Mouse (Mus musculus) liver, embryonic 14.5 days (tissue): ENCODE results near the gene Abca3.

Source experiments
- CTCF ChIP-seq: IDR thresholded peaks from 2 replicates; pipeline ENCODE4 v1.5.1; 2016; ENCODE audit warnings: antibody characterized with exemption, low read depth, control low read depth
- EP300 ChIP-seq: IDR thresholded peaks from 2 replicates; pipeline ENCODE4 v1.6.1; 2016; ENCODE audit warnings: antibody characterized with exemption, low read depth

- TF ChIP-seq CTCF (no peak), EP300 (no peak)
These were observed 55.5 kb downstream of the Abca3 start for GRCm38 (mm10) chr17:24407116-24407803.
